Mouse (Mus musculus): ENCODE data around the gene Ranbp3l.

DNA sequence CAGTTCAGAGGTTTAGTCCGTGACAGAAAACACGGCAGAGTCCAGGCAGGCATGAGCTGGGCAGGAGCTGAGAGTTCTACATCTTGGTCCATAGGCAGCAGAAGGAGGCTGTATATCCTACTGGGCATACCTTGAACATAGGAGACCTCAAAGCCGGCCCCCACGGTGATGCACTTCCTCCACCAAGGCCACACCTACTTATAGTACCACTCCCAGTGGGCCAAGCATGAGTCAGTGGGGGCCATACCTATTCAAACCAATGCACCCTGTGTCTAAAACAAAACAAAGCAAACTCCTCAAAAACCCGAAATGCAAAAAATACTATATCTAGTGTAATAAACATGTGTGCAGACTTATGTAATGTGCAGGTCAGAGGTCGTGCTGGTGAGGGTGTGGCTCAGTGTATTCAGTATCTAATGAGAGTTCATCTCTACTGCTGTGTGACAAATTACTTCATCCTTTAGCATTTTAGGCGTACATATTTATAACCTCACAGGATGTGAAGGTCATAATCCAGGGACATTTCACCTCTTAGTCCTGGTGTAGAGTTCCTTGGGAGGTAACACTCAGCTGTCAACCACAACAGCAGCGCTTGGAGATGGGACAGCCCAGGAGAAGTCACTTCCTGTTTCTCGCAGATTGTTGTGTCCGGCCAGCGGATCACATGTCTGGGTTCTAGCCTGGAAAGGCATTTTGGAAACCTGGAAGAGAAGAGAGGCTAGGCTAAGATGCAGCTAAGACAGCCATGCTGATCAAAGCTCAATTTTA, 126.0 kb downstream of the Ranbp3l start:
- no peak for TF ChIP-seq POLR2A (IDR thresholded peaks at IDR 0.05; ENCODE audit: borderline replicate concordance, extremely low read depth, insufficient read depth, insufficient read length, poor library complexity, severe bottlenecking)
- TF ChIP-seq CTCF (IDR thresholded peaks at IDR 0.05; ENCODE audit: borderline replicate concordance, extremely low read depth, insufficient read depth, insufficient read length) = no peak

Measured in brain, embryonic 14.5 days (tissue).